Mouse (Mus musculus): ENCODE measurements around the gene Dnah11. TPM values are rescaled to one million over a fixed set of nuclear protein-coding genes. Genes with fewer than 3 reads are reported as not detected.

The Dnah11 gene
- polyA plus RNA-seq, 1 experiment: not detected

- H3K79me2 ChIP-seq (ENCODE audit: control insufficient read depth, insufficient read depth): no peaks in the 10 kb centered on the region
- H3K27me3 ChIP-seq (ENCODE audit: control insufficient read depth, insufficient read depth, insufficient read length): no peaks in the 10 kb centered on the region
- TF ChIP-seq MAX (IDR thresholded peaks at IDR 0.05; ENCODE audit: low read depth) (no peak), MYOD1 (IDR thresholded peaks at IDR 0.05; ENCODE audit: control insufficient read depth in 1 of 3, insufficient read length in 2 of 3, low read depth in 2 of 3) (no peak), E2F4 (IDR thresholded peaks at IDR 0.05; ENCODE audit: insufficient read depth) (no peak), USF1 (IDR thresholded peaks at IDR 0.05; ENCODE audit: low read depth) (no peak), REST (IDR thresholded peaks at IDR 0.05; ENCODE audit: insufficient read depth, insufficient read length) (no peak), POLR2AphosphoS2 (IDR thresholded peaks at IDR 0.05; ENCODE audit: insufficient read length, low read depth) (no peak)
- no peak overlapping the region for H3ac ChIP-seq (ENCODE audit: control insufficient read depth, insufficient read length)
- H3K36me3 ChIP-seq (ENCODE audit: control insufficient read depth, insufficient read depth): no peaks in the 10 kb centered on the region
- no peak overlapping the region for H3K4me3 ChIP-seq
- no peak overlapping the region for H3K4me2 ChIP-seq (ENCODE audit: low read depth)
Observed at GRCm38 (mm10) chr12:118084806-118085205, 114.0 kb downstream of the Dnah11 start.

GRCm38 (mm10) chr12:118084134-118084533, 114.7 kb downstream of the Dnah11 start:
- Histone ChIP-seq H3K79me2 (ENCODE audit: control insufficient read depth, insufficient read depth) (no peaks in the 10 kb centered on the region), H3K36me3 (ENCODE audit: control insufficient read depth, insufficient read depth) (no peaks in the 10 kb centered on the region), H3K27me3 (ENCODE audit: control insufficient read depth, insufficient read depth, insufficient read length) (no peaks in the 10 kb centered on the region), H3ac (ENCODE audit: control insufficient read depth, insufficient read length) (no peak overlapping the region), H3K4me2 (ENCODE audit: low read depth) (no peak overlapping the region), H3K4me3 (no peak overlapping the region)
- TF ChIP-seq REST (IDR thresholded peaks at IDR 0.05; ENCODE audit: insufficient read depth, insufficient read length) (no peak), TCF12 (IDR thresholded peaks at IDR 0.05; ENCODE audit: insufficient read depth, poor library complexity, severe bottlenecking) (no peak), MYOD1 (IDR thresholded peaks at IDR 0.05; ENCODE audit: control insufficient read depth in 1 of 3, insufficient read length in 2 of 3, low read depth in 2 of 3) (no peak), CEBPB (IDR thresholded peaks at IDR 0.05; ENCODE audit: insufficient read depth, poor library complexity, severe bottlenecking) (no peak), POLR2AphosphoS2 (IDR thresholded peaks at IDR 0.05; ENCODE audit: insufficient read length, low read depth) (no peak), POLR2A (IDR thresholded peaks at IDR 0.05; ENCODE audit: insufficient read length, low read depth) (no peak), SRF (IDR thresholded peaks at IDR 0.05; ENCODE audit: control insufficient read depth, insufficient read length, low read depth) (no peak), MYOG (IDR thresholded peaks at IDR 0.05; ENCODE audit: control insufficient read depth in 1 of 3, insufficient read depth in 1 of 3, insufficient read length in 2 of 3, low read depth in 2 of 3) (no peak), TCF3 (IDR thresholded peaks at IDR 0.05; ENCODE audit: insufficient read length, low read depth) (no peak), USF1 (IDR thresholded peaks at IDR 0.05; ENCODE audit: low read depth) (no peak), MAX (IDR thresholded peaks at IDR 0.05; ENCODE audit: low read depth) (no peak), E2F4 (IDR thresholded peaks at IDR 0.05; ENCODE audit: insufficient read depth) (no peak)

GRCm38 (mm10) chr12:118080441-118080840, 118.4 kb downstream of the Dnah11 start:
- Histone ChIP-seq H3K27me3 (ENCODE audit: control insufficient read depth, insufficient read depth, insufficient read length) (no peaks in the 10 kb centered on the region), H3ac (ENCODE audit: control insufficient read depth, insufficient read length) (no peak overlapping the region), H3K4me3 (no peak overlapping the region), H3K79me2 (ENCODE audit: control insufficient read depth, insufficient read depth) (no peaks in the 10 kb centered on the region), H3K36me3 (ENCODE audit: control insufficient read depth, insufficient read depth) (no peaks in the 10 kb centered on the region), H3K4me2 (ENCODE audit: low read depth) (no peak overlapping the region)
- TF ChIP-seq E2F4 (IDR thresholded peaks at IDR 0.05; ENCODE audit: insufficient read depth) (no peak), TCF12 (IDR thresholded peaks at IDR 0.05; ENCODE audit: insufficient read depth, poor library complexity, severe bottlenecking) (no peak), USF1 (IDR thresholded peaks at IDR 0.05; ENCODE audit: low read depth) (no peak), POLR2AphosphoS2 (IDR thresholded peaks at IDR 0.05; ENCODE audit: insufficient read length, low read depth) (no peak), MYOG (IDR thresholded peaks at IDR 0.05; ENCODE audit: control insufficient read depth in 1 of 3, insufficient read depth in 1 of 3, insufficient read length in 2 of 3, low read depth in 2 of 3) (no peak), SRF (IDR thresholded peaks at IDR 0.05; ENCODE audit: control insufficient read depth, insufficient read length, low read depth) (no peak), REST (IDR thresholded peaks at IDR 0.05; ENCODE audit: insufficient read depth, insufficient read length) (no peak), MAX (IDR thresholded peaks at IDR 0.05; ENCODE audit: low read depth) (no peak), TCF3 (IDR thresholded peaks at IDR 0.05; ENCODE audit: insufficient read length, low read depth) (no peak), CEBPB (IDR thresholded peaks at IDR 0.05; ENCODE audit: insufficient read depth, poor library complexity, severe bottlenecking) (no peak), POLR2A (IDR thresholded peaks at IDR 0.05; ENCODE audit: insufficient read length, low read depth) (no peak), MYOD1 (IDR thresholded peaks at IDR 0.05; ENCODE audit: control insufficient read depth in 1 of 3, insufficient read length in 2 of 3, low read depth in 2 of 3) (no peak)

- Histone ChIP-seq H3K36me3 (ENCODE audit: control insufficient read depth, insufficient read depth) (no peaks in the 10 kb centered on the region), H3K4me2 (ENCODE audit: low read depth) (peak overlapping the region; percentile 12), H3K4me3 (no peak overlapping the region), H3ac (ENCODE audit: control insufficient read depth, insufficient read length) (no peak overlapping the region), H3K27me3 (ENCODE audit: control insufficient read depth, insufficient read depth, insufficient read length) (no peaks in the 10 kb centered on the region), H3K79me2 (ENCODE audit: control insufficient read depth, insufficient read depth) (no peaks in the 10 kb centered on the region)
- TF ChIP-seq TCF3 (IDR thresholded peaks at IDR 0.05; ENCODE audit: insufficient read length, low read depth): no peak
- no peak for TF ChIP-seq POLR2AphosphoS2 (IDR thresholded peaks at IDR 0.05; ENCODE audit: insufficient read length, low read depth)
- no peak for TF ChIP-seq MYOG (IDR thresholded peaks at IDR 0.05; ENCODE audit: control insufficient read depth in 1 of 3, insufficient read depth in 1 of 3, insufficient read length in 2 of 3, low read depth in 2 of 3)
- TF ChIP-seq CEBPB (IDR thresholded peaks at IDR 0.05; ENCODE audit: insufficient read depth, poor library complexity, severe bottlenecking): no peak
- no peak for TF ChIP-seq E2F4 (IDR thresholded peaks at IDR 0.05; ENCODE audit: insufficient read depth)
- no peak for TF ChIP-seq SRF (IDR thresholded peaks at IDR 0.05; ENCODE audit: control insufficient read depth, insufficient read length, low read depth)
- TF ChIP-seq MAX (IDR thresholded peaks at IDR 0.05; ENCODE audit: low read depth): no peak
- no peak for TF ChIP-seq REST (IDR thresholded peaks at IDR 0.05; ENCODE audit: insufficient read depth, insufficient read length)
- TF ChIP-seq MYOD1 (IDR thresholded peaks at IDR 0.05; ENCODE audit: control insufficient read depth in 1 of 3, insufficient read length in 2 of 3, low read depth in 2 of 3): no peak
- TF ChIP-seq USF1 (IDR thresholded peaks at IDR 0.05; ENCODE audit: low read depth): no peak
- no peak for TF ChIP-seq TCF12 (IDR thresholded peaks at IDR 0.05; ENCODE audit: insufficient read depth, poor library complexity, severe bottlenecking)
- TF ChIP-seq POLR2A (IDR thresholded peaks at IDR 0.05; ENCODE audit: insufficient read length, low read depth): no peak
Observed at GRCm38 (mm10) chr12:118078434-118078989, 120.3 kb downstream of the Dnah11 start.

Measured in myocyte (in vitro differentiated cells).